Mouse (Mus musculus): Measurements from ENCODE around the gene Podn. TPM values are rescaled to one million over a fixed set of nuclear protein-coding genes. Genes with fewer than 3 reads are reported as not detected.
A peak's percentile ranks its signal among the peaks of the same experiment; 100 is the strongest.

Gene Podn
- polyA plus RNA-seq, 1 experiment from 2014 or later: 6.5 TPM

DNA sequence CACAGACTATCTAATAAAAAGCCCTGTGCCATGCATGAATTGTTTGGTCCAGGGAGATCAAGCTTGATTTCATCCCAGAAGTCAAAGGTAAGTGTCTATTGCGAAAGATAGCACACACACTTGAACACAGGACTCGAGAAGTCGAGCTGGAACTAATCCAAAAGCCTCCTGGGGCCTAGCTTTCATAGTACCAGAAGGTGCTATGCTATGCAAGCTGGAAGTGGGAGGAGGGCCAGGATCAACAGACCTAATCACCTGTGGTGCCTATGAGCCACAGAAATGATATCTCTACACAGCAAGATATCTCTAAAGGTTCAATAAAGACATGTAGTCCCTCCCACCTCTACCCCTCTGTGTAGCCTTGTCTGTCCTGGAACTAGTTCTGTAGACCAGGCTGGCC, 24.2 kb downstream of the Podn start:
- H3K4me2 ChIP-seq (replicated peaks; ENCODE audit: low read depth): no peak overlapping the region
- H3K9me3 ChIP-seq (ENCODE audit: control insufficient read depth): no peaks in the 10 kb centered on the region
- H3K27ac ChIP-seq (ENCODE audit: low read depth, low read length): no peak overlapping the region
- H3K4me3 ChIP-seq (ENCODE audit: low read depth, low read length): no peak overlapping the region
- 77% methylated on average over 3 of the region's 3 CpGs for WGBS
- ATAC-seq: no peak
- H3K4me1 ChIP-seq (replicated peaks; ENCODE audit: control insufficient read depth, insufficient read depth, low read length): no peaks in the 10 kb centered on the region
- no peak overlapping the region for H3K9ac ChIP-seq (ENCODE audit: low read depth, low read length)
- H3K27me3 ChIP-seq (replicated peaks; ENCODE audit: control insufficient read depth, insufficient read depth, low read length): no peaks in the 10 kb centered on the region
- no peak for TF ChIP-seq CTCF (IDR thresholded peaks at IDR 0.05; ENCODE audit: low read depth)
- H3K36me3 ChIP-seq (ENCODE audit: control insufficient read depth, insufficient read depth): 0 out of 2 replicates have a peak, but pooled peaks cover 12% of the 10 kb centered on the region

DNA sequence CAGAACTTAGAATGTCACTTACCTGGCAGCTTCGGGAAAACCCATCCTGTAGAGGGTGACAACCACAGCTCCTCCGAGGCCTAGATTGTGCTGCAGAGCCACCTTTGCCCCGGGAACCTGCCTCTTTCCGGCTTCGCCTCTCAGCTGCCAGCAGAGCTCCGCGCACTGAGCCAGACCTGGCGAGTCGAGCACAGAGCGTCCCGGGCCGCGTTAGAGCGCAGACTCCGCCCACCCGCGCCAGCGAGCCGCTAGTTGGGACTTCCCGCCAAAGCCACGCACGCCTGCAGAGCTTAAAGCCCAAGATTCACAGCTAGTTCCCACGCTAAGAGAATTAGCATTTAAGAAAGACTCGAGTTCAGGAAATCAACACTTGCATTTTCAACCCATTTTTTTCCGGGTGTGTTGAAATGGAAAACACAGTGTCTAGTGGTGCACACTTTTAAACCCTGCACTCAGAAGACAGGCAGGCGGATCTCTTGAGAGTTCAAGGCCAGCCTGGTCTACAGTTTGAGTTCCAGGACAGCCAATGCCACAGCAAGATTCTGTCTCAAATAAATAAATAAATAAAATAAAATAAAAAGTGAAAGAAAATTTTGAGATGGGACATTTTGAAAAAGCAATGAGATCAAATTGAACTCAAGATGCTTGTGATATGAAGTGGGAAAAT, 24.9 kb downstream of the Podn start:
- peak; percentile 95 for ATAC-seq
- H3K4me2 ChIP-seq (replicated peaks; ENCODE audit: low read depth): peak overlapping the region; percentile 79
- H3K9ac ChIP-seq (ENCODE audit: low read depth, low read length): peak overlapping the region; percentile 74
- H3K27me3 ChIP-seq (replicated peaks; ENCODE audit: control insufficient read depth, insufficient read depth, low read length): no peaks in the 10 kb centered on the region
- 2% methylated on average over 26 of the region's 26 CpGs for WGBS
- peak overlapping the region; percentile 86 for H3K27ac ChIP-seq (ENCODE audit: low read depth, low read length)
- peaks cover 13% of the 10 kb centered on the region; the same call in 1 of the 2 replicates for H3K36me3 ChIP-seq (ENCODE audit: control insufficient read depth, insufficient read depth)
- peak; percentile 29 for TF ChIP-seq CTCF (IDR thresholded peaks at IDR 0.05; ENCODE audit: low read depth)
- no peaks in the 10 kb centered on the region for H3K4me1 ChIP-seq (replicated peaks; ENCODE audit: control insufficient read depth, insufficient read depth, low read length)
- H3K9me3 ChIP-seq (ENCODE audit: control insufficient read depth): no peaks in the 10 kb centered on the region
- peak overlapping the region; percentile 57 for H3K4me3 ChIP-seq (ENCODE audit: low read depth, low read length)

DNA sequence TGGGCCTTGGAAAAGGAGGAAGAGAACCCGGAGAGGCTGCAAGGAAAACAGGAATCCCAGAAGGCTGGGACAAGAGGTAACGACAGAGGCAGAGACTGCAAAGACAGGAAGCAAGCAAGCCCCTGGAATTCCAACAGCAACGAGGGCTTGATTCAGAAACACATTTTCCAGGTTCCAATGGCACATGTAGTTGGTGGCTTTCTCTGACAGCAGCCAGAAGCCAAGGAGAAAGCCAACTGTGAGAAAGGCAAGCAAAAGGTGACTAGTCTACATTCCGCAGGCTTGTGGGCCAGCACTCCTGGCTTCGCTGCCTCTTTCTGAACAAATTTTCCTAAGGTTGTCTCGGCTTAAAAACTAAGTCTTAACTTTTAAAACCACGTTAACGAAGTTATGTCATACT, 25.5 kb downstream of the Podn start:
- H3K4me2 ChIP-seq (replicated peaks; ENCODE audit: low read depth): peak overlapping the region; percentile 79
- H3K27ac ChIP-seq (ENCODE audit: low read depth, low read length): peak overlapping the region; percentile 86
- no peak for TF ChIP-seq CTCF (IDR thresholded peaks at IDR 0.05; ENCODE audit: low read depth)
- peaks cover 19% of the 10 kb centered on the region; the same call in 1 of the 2 replicates for H3K36me3 ChIP-seq (ENCODE audit: control insufficient read depth, insufficient read depth)
- H3K9ac ChIP-seq (ENCODE audit: low read depth, low read length): peak overlapping the region; percentile 74
- ATAC-seq: no peak
- H3K27me3 ChIP-seq (replicated peaks; ENCODE audit: control insufficient read depth, insufficient read depth, low read length): no peaks in the 10 kb centered on the region
- peak overlapping the region; percentile 57 for H3K4me3 ChIP-seq (ENCODE audit: low read depth, low read length)
- WGBS: 5% methylated on average over 8 of the region's 8 CpGs
- H3K9me3 ChIP-seq (ENCODE audit: control insufficient read depth): no peaks in the 10 kb centered on the region
- H3K4me1 ChIP-seq (replicated peaks; ENCODE audit: control insufficient read depth, insufficient read depth, low read length): no peaks in the 10 kb centered on the region

DNA sequence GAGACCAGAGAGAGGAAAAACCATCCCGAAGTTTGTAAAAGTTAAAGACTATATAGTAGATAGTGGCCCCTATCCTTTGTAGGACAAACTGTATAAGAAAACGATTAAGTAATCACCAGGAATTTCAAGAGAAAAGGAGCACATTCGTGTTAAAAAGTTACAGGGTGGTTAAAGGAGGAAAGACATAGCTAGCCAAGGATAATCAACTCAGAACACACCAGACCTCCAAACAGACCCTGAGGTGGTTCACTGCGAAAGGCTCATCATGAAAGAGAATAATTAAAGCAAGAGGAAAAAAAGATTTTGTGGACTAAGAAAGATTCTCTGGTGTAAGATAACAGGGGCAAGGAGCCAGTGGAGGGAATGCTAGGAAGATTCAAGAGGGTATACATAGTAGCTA, 26.0 kb downstream of the Podn start:
- peaks cover 23% of the 10 kb centered on the region; the same call in 1 of the 2 replicates for H3K36me3 ChIP-seq (ENCODE audit: control insufficient read depth, insufficient read depth)
- peak overlapping the region; percentile 74 for H3K9ac ChIP-seq (ENCODE audit: low read depth, low read length)
- 45% methylated on average over 4 of the region's 4 CpGs for WGBS
- no peaks in the 10 kb centered on the region for H3K27me3 ChIP-seq (replicated peaks; ENCODE audit: control insufficient read depth, insufficient read depth, low read length)
- TF ChIP-seq CTCF (IDR thresholded peaks at IDR 0.05; ENCODE audit: low read depth): no peak
- H3K4me2 ChIP-seq (replicated peaks; ENCODE audit: low read depth): peak overlapping the region; percentile 79
- H3K4me1 ChIP-seq (replicated peaks; ENCODE audit: control insufficient read depth, insufficient read depth, low read length): no peaks in the 10 kb centered on the region
- no peaks in the 10 kb centered on the region for H3K9me3 ChIP-seq (ENCODE audit: control insufficient read depth)
- H3K27ac ChIP-seq (ENCODE audit: low read depth, low read length): peak overlapping the region; percentile 86
- ATAC-seq: no peak
- H3K4me3 ChIP-seq (ENCODE audit: low read depth, low read length): peak overlapping the region; percentile 57

DNA sequence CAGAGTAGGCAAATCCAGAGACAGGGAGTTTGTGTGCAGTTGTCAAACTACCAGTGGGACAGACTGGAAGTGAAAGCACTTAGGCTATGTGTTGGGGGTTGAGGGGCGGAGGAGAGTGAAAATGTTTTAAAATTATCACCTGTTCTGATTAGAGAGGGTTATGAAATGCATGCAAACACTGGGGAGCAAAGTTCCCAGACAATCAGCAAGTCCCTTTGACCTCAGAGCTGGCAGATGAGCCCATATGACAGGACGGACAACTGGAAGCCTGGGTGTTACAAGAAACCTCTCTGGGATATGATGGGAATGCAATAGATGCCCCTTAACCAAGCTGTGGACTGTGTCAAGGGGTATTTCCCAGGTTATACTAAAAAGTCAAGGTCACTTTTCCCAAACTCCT, 28.2 kb downstream of the Podn start:
- Histone ChIP-seq H3K9me3 (ENCODE audit: control insufficient read depth) (no peaks in the 10 kb centered on the region), H3K4me3 (ENCODE audit: low read depth, low read length) (no peak overlapping the region), H3K9ac (ENCODE audit: low read depth, low read length) (no peak overlapping the region), H3K4me1 (replicated peaks; ENCODE audit: control insufficient read depth, insufficient read depth, low read length) (0 out of 2 replicates have a peak, but pooled peaks cover 6% of the 10 kb centered on the region), H3K36me3 (ENCODE audit: control insufficient read depth, insufficient read depth) (peaks cover 23% of the 10 kb centered on the region; the same call in 1 of the 2 replicates), H3K4me2 (replicated peaks; ENCODE audit: low read depth) (no peak overlapping the region), H3K27me3 (replicated peaks; ENCODE audit: control insufficient read depth, insufficient read depth, low read length) (no peaks in the 10 kb centered on the region), H3K27ac (ENCODE audit: low read depth, low read length) (peak overlapping the region; percentile 78)
- TF ChIP-seq CTCF (IDR thresholded peaks at IDR 0.05; ENCODE audit: low read depth): no peak
- 44% methylated on average over 2 of the region's 2 CpGs for WGBS
- peak; percentile 45; the same call in 1 of the 2 replicates for ATAC-seq

DNA sequence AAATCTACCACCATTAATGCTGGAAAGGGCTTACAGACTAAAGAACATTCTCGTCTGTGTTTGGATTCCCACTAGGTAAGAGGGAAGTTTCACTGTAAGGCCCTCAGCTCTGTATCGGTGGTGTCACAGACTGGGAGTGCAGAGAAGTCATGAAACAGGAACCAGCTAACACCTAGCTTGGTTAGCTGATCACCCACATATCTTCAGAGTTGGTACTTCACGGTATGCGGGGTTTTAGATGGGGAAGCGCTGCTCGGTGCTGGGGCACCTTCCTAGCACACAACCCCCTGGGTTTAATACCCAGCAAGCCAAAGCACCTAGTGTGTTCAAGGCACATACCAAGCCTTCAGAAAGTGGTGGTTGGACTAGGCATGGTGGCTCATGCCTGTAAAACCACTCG, 29.0 kb downstream of the Podn start:
- 0 out of 2 replicates have a peak, but pooled peaks cover 6% of the 10 kb centered on the region for H3K4me1 ChIP-seq (replicated peaks; ENCODE audit: control insufficient read depth, insufficient read depth, low read length)
- H3K27me3 ChIP-seq (replicated peaks; ENCODE audit: control insufficient read depth, insufficient read depth, low read length): no peaks in the 10 kb centered on the region
- H3K4me3 ChIP-seq (ENCODE audit: low read depth, low read length): no peak overlapping the region
- no peak for ATAC-seq
- H3K9me3 ChIP-seq (ENCODE audit: control insufficient read depth): no peaks in the 10 kb centered on the region
- H3K4me2 ChIP-seq (replicated peaks; ENCODE audit: low read depth): peak overlapping the region; percentile 7; the same call in 1 of the 2 replicates
- H3K27ac ChIP-seq (ENCODE audit: low read depth, low read length): peak overlapping the region; percentile 78
- no peak for TF ChIP-seq CTCF (IDR thresholded peaks at IDR 0.05; ENCODE audit: low read depth)
- no peak overlapping the region for H3K9ac ChIP-seq (ENCODE audit: low read depth, low read length)
- 82% methylated on average over 7 of the region's 7 CpGs for WGBS
- peaks cover 28% of the 10 kb centered on the region; the same call in 1 of the 2 replicates for H3K36me3 ChIP-seq (ENCODE audit: control insufficient read depth, insufficient read depth)

Measured in intestine, postnatal 0 days (tissue).